Mouse (Mus musculus) c-Kit-positive CD71-negative TER-119-negative erythroid progenitor cells, embryonic 14.5 days (primary cell): ENCODE measurements at regions not wholly inside any gene's neighbourhood (a gene's known extent, or its start where the extent isn't known, plus 50 kb on each side); places are given as distances from the start of the nearest gene placed in this dataset.

Source experiments
- DNase-seq: peaks from one replicate; pipeline ENCODE4 v3.0.0-alpha.2; 2013; ENCODE audit warnings: low read depth

- DNase-seq = no peak
These were observed 98.4 kb upstream of the Atp10a start for GRCm38 (mm10) chr7:58557535-58557934.

- no peak for DNase-seq
These were observed 87.2 kb upstream of the Atp10a start for GRCm38 (mm10) chr7:58568807-58569206.

GRCm38 (mm10) chr7:58584241-58584820, 71.6 kb upstream of the Atp10a start:
- peak; percentile 47 for DNase-seq

- DNase-seq = no peak
These were observed 70.2 kb upstream of the Atp10a start for GRCm38 (mm10) chr7:58585626-58586256.

GRCm38 (mm10) chr7:58595951-58596350, 60.0 kb upstream of the Atp10a start:
- no peak for DNase-seq
